Mouse (Mus musculus): Measurements from ENCODE around the gene Tnfrsf13c. TPM values are rescaled to one million over a fixed set of nuclear protein-coding genes. Genes with fewer than 3 reads are reported as not detected.

Gene Tnfrsf13c
- polyA plus RNA-seq, 1 experiment from 2014 or later: not detected

DNA sequence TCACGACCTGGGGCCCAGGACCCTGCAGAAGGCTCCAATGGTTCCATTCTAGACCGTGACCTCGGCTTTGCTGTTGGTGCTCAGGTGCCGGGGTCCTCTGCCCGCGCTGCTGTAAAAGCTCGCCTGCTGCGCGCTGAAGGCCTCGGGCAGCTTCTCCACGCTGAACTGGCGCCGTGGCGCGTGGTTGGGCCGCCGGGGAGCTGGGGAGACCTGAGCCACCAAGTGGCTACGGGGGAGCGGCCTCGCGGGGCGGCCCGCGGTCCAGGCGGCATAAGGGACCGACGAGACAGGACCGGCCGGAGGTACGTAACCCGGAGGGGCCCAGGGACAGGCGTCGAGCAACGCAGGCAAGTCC lies 17.1 kb downstream of the Tnfrsf13c start:
- no peak for ATAC-seq (ENCODE audit: insufficient number of reproducible peaks, insufficient read depth, low FRiP score, low TSS enrichment, low read depth)
- Histone ChIP-seq H3K27me3 (peaks cover 79% of the 10 kb centered on the region), H3K4me2 (peak overlapping the region; percentile 36), H3K36me3 (peaks cover 49% of the 10 kb centered on the region), H3K9me3 (no peaks in the 10 kb centered on the region), H3K27ac (no peak overlapping the region), H3K4me1 (replicated peaks) (peaks cover 27% of the 10 kb centered on the region), H3K4me3 (replicated peaks) (peak overlapping the region; percentile 18), H3K9ac (replicated peaks) (no peak overlapping the region; the same call in 1 of the 2 replicates)
- WGBS: 6% methylated on average over 34 of the region's 34 CpGs

DNA sequence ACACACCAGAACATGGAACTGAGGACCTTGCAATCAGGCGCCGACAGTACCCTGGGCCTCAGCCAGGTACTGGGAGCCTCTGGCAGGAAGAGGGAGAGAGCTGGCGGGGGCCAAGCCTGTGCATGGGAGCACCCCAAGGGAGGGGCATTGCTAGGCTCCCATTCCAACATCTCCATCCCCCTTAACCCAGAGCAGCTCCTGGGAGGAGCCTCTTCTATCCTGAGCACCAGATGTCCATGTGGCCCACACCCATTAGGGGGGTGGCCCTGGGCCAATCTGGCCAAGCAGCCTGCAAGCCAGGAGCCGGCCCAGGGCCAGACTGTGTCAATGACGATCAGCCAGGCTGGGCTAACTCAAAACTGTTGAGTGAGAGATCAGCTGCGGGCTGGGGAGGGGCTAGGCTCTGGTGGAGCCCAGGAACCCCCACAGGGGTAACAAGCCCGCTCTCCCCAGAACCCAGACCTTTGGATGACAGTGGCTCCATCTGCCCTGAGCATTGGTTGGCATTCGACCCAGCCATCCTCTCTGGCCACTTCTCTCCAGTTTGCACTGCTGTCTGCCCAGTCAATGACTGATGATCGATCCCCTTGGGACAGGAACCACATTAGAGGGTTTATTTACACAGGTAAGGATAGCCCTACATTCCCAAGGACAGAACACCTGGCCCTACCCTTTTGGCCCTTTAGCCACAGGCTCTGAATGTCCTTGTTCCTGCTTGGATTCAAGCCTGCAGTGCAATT lies 17.6 kb downstream of the Tnfrsf13c start:
- peaks cover 54% of the 10 kb centered on the region for H3K36me3 ChIP-seq
- ATAC-seq (ENCODE audit: insufficient number of reproducible peaks, insufficient read depth, low FRiP score, low TSS enrichment, low read depth): no peak
- no peak overlapping the region for H3K27ac ChIP-seq
- H3K9me3 ChIP-seq: no peaks in the 10 kb centered on the region
- peak overlapping the region; percentile 18; the same call in 1 of the 2 replicates for H3K4me3 ChIP-seq (replicated peaks)
- peaks cover 73% of the 10 kb centered on the region for H3K27me3 ChIP-seq
- H3K4me1 ChIP-seq (replicated peaks): peaks cover 21% of the 10 kb centered on the region
- WGBS: 53% methylated on average over 9 of the region's 9 CpGs
- H3K4me2 ChIP-seq: 0 out of 2 replicates have a peak overlapping the region, but pooled peaks have one; percentile 36
- peak overlapping the region; percentile 4; the same call in 1 of the 2 replicates for H3K9ac ChIP-seq (replicated peaks)

DNA sequence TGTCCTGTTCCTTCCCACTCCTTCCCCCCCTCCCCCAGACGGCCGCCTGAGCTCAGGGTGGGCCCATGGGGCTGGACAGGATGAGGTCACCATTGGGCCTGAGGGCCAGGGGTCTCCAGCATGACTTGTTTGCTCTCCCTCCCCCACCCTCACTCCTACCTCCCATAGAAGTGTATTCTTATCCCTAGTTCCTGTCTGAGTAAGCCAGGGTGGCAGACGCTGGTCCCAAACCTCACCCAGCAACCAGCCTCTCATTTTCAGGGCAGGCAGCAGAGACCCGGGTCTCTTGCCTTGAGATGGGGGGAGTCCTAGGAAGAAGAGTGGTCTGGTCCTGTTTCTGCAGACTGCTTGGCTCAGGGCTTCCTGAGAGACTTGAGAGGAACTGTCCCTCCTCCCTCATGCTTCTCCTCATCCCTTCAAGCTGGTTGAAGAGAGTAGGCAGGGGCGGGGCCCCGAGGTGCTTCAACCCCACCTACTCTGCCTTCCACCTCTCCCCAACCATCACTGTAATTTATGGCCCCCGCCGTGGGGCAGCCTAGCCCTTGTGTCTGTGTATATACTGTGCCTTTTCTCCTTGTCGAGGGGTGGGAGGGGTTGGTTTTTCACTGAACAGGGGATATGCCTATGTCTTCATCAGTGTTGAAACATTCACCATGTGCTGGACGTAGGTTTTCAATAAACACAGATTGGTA lies 19.3 kb downstream of the Tnfrsf13c start:
- Histone ChIP-seq H3K27ac (no peak overlapping the region), H3K36me3 (peaks cover 70% of the 10 kb centered on the region), H3K4me3 (replicated peaks) (no peak overlapping the region), H3K9me3 (no peaks in the 10 kb centered on the region), H3K4me1 (replicated peaks) (peaks cover 18% of the 10 kb centered on the region), H3K4me2 (no peak overlapping the region), H3K9ac (replicated peaks) (no peak overlapping the region), H3K27me3 (peaks cover 56% of the 10 kb centered on the region)
- ATAC-seq (ENCODE audit: insufficient number of reproducible peaks, insufficient read depth, low FRiP score, low TSS enrichment, low read depth): no peak
- WGBS: 55% methylated on average over 10 of the region's 10 CpGs

DNA sequence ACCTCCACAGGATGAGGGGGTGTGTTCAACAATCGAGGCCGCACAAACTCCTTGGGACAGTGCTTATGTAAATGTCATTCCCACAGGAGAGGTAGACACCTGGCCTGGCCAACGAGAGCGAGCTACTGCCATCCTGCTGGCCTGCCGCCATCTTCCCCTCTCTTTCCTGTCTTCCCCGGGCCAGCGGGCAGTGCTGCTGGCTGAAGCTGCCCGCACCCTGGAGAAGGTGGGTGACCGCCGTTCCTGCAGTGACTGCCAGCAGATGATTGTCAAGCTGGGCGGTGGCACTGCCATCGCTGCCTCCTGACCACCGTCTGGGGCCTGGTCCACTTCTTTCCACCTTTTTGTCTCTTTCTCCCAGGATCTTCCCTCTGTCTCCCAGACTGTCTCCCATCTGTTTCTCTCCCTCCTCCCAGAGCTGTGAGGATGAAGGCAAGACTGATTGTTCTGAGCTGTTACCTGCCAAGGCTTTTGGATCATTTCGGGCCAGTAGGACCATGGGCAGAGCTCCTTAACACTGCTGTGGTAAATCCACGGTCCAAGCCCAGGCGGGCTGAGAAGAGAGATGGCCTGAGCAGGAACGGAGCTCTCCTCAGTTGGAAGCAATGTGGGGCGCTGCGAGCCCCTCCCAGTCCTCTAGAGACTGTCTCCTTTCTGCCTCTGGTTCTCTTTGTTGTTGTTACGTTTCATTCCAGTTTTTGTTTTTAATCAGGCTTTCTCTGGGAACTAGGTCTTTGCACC lies 20.4 kb downstream of the Tnfrsf13c start:
- no peak for ATAC-seq (ENCODE audit: insufficient number of reproducible peaks, insufficient read depth, low FRiP score, low TSS enrichment, low read depth)
- 89% methylated on average over 20 of the region's 20 CpGs for WGBS
- H3K27me3 ChIP-seq: peaks cover 46% of the 10 kb centered on the region

DNA sequence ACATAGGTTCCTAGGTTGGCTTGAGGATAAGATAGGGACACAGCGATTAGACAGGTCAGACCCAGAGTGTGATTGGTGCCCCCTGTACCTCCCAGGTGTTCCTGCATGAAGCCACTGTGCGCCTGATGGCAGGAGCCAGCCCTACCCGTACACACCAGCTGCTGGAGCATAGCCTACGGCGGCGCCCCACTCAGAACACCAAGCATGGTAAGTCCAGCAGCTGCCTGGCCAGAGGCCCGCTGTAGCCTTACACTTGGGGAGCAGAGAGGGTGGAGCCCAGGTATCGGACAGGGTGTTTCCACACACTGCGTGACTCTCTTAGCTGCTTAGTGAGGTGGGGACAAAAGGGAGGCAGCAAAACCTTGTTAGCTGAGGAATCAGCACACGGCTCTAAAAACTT lies 21.1 kb downstream of the Tnfrsf13c start:
- Histone ChIP-seq H3K9me3 (no peaks in the 10 kb centered on the region), H3K9ac (replicated peaks) (no peak overlapping the region), H3K4me3 (replicated peaks) (no peak overlapping the region), H3K4me2 (no peak overlapping the region), H3K27me3 (peaks cover 39% of the 10 kb centered on the region), H3K4me1 (replicated peaks) (peaks cover 18% of the 10 kb centered on the region), H3K27ac (no peak overlapping the region), H3K36me3 (peaks cover 84% of the 10 kb centered on the region)
- ATAC-seq (ENCODE audit: insufficient number of reproducible peaks, insufficient read depth, low FRiP score, low TSS enrichment, low read depth): no peak
- WGBS: 95% methylated on average over 10 of the region's 10 CpGs

More for the DNA sequence above, 20.4 kb downstream of the Tnfrsf13c start:
- Histone ChIP-seq H3K27ac (no peak overlapping the region), H3K4me2 (no peak overlapping the region), H3K9ac (replicated peaks) (no peak overlapping the region), H3K4me3 (replicated peaks) (no peak overlapping the region), H3K4me1 (replicated peaks) (peaks cover 18% of the 10 kb centered on the region), H3K9me3 (no peaks in the 10 kb centered on the region), H3K36me3 (peaks cover 81% of the 10 kb centered on the region)

DNA sequence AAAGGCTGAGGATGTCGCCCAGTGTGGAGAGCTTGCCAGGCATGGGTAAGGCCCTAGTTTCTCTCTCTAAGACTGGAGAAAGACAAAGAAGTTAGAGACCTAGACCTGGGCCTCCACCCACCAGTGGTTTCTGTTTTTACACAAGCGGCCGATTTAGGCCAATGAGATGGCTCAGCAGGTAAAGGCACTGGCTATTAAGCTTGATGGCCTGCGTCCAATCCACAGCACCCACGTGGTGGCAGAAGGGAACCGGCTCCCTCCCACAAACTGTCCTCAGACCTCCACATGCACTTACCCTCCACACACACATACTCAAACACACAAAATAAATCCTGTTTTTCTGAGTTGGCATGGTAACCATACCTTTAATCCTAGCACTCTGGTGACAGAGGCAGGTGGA lies 22.1 kb downstream of the Tnfrsf13c start:
- no peak overlapping the region for H3K4me2 ChIP-seq
- peaks cover 29% of the 10 kb centered on the region for H3K27me3 ChIP-seq
- 85% methylated on average over 6 of the region's 6 CpGs for WGBS
- no peak overlapping the region for H3K9ac ChIP-seq (replicated peaks)
- no peak overlapping the region for H3K4me3 ChIP-seq (replicated peaks)
- peaks cover 12% of the 10 kb centered on the region for H3K4me1 ChIP-seq (replicated peaks)
- ATAC-seq (ENCODE audit: insufficient number of reproducible peaks, insufficient read depth, low FRiP score, low TSS enrichment, low read depth): no peak
- H3K36me3 ChIP-seq: peaks cover 94% of the 10 kb centered on the region
- no peaks in the 10 kb centered on the region for H3K9me3 ChIP-seq
- no peak overlapping the region for H3K27ac ChIP-seq

DNA sequence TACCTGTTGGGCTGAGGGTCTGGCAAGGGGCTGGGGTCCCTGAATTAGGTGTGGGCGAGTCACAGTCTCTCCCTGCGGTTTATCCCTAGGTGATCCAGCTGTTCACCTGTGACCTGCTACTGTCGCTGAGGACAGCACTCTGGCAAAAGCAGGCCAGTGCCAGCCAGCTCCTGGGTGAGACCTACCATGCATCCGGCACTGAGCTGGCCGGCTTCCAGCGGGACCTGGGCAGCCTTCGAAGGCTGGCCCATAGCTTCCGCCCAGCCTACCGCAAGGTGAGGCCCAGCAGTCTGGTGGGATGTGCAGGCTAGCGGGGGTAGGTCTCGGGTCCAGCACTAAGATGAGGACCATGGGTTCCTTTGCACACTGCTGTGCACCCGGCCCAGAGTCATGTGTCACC lies 24.6 kb downstream of the Tnfrsf13c start:
- Histone ChIP-seq H3K27me3 (peaks cover 4% of the 10 kb centered on the region; the same call in 1 of the 2 replicates), H3K27ac (no peak overlapping the region), H3K9ac (replicated peaks) (no peak overlapping the region), H3K4me1 (replicated peaks) (no peaks in the 10 kb centered on the region), H3K4me2 (no peak overlapping the region), H3K4me3 (replicated peaks) (no peak overlapping the region), H3K36me3 (peaks cover 99% of the 10 kb centered on the region), H3K9me3 (no peaks in the 10 kb centered on the region)
- WGBS: 88% methylated on average over 12 of the region's 12 CpGs
- ATAC-seq (ENCODE audit: insufficient number of reproducible peaks, insufficient read depth, low FRiP score, low TSS enrichment, low read depth): no peak

DNA sequence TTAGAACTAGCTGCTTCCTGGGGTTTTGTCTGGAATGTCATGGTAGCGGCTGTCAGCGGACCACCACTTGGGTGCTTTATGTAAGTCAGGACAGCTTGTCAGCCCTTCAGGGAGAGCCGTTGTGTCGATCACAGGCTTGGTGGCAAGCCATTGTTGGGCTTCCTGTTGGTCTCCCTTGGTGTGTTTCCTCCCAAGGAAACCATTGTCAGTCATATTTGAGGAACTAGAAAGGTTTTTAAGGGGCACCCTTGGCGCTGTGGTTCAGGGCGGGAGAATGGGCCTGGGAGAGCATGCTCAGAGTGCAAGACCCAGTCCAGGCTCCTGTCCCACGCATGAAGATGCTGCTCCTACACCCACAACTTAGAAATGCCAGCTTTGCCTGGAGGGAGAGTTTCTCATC lies 25.8 kb downstream of the Tnfrsf13c start:
- Histone ChIP-seq H3K4me3 (replicated peaks) (no peak overlapping the region), H3K4me1 (replicated peaks) (no peaks in the 10 kb centered on the region), H3K9me3 (no peaks in the 10 kb centered on the region), H3K36me3 (peaks cover 99% of the 10 kb centered on the region), H3K4me2 (no peak overlapping the region), H3K27me3 (no peaks in the 10 kb centered on the region), H3K9ac (replicated peaks) (no peak overlapping the region), H3K27ac (no peak overlapping the region)
- 97% methylated on average over 7 of the region's 7 CpGs for WGBS
- ATAC-seq (ENCODE audit: insufficient number of reproducible peaks, insufficient read depth, low FRiP score, low TSS enrichment, low read depth): no peak

DNA sequence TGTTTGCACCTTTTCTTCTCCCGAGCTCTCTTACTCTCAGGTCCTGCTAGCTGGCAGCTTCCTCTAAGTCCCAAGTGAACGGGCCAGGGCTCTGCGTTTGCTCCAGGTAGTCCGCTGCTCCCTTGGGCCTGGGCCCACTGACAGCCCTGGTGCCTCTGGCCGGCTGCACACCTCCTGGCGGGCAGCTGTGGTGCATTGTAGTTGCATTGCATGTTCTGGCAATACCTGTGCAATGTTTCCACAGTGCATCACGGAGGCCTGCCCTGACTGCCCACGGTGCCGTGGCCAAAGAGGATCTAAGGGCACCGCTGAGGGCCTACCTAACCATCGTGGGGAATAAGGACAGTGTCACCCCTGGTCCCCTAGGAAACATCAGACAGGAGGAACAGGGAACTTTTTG lies 26.2 kb downstream of the Tnfrsf13c start:
- Histone ChIP-seq H3K9ac (replicated peaks) (no peak overlapping the region), H3K9me3 (no peaks in the 10 kb centered on the region), H3K4me2 (no peak overlapping the region), H3K36me3 (peaks cover 99% of the 10 kb centered on the region), H3K27me3 (no peaks in the 10 kb centered on the region), H3K4me1 (replicated peaks) (no peaks in the 10 kb centered on the region), H3K4me3 (replicated peaks) (no peak overlapping the region), H3K27ac (no peak overlapping the region)
- 93% methylated on average over 11 of the region's 11 CpGs for WGBS
- ATAC-seq (ENCODE audit: insufficient number of reproducible peaks, insufficient read depth, low FRiP score, low TSS enrichment, low read depth): no peak

DNA sequence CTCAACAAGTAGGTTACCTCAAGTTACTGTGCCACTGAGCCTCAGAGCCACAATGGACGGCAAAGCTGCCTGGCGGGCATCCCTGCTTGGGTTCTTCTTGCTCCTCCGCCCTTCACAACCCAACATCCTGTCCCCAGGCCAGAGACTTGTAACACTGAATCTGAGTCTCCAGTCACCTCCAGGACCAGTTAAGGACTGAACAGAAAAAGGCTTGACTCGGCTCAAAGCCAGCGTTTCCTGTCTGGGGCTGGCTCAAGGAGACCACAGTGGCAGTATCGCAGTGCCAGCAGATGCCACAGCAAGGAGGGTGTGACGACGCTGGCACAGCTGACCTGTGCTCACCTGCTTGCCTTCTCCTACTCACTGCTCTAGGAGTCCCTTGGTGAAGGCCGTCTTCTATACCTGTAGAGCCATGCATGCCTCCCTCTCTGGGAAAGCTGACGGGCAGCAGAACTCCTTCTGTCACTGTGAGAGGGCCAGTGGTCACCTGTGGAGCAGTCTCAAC lies 26.9 kb downstream of the Tnfrsf13c start:
- Histone ChIP-seq H3K27ac (no peak overlapping the region), H3K36me3 (peaks cover 99% of the 10 kb centered on the region), H3K27me3 (no peaks in the 10 kb centered on the region), H3K4me2 (no peak overlapping the region), H3K4me1 (replicated peaks) (no peaks in the 10 kb centered on the region), H3K9ac (replicated peaks) (no peak overlapping the region), H3K4me3 (replicated peaks) (no peak overlapping the region), H3K9me3 (no peaks in the 10 kb centered on the region)
- ATAC-seq (ENCODE audit: insufficient number of reproducible peaks, insufficient read depth, low FRiP score, low TSS enrichment, low read depth): no peak
- 93% methylated on average over 10 of the region's 10 CpGs for WGBS

DNA sequence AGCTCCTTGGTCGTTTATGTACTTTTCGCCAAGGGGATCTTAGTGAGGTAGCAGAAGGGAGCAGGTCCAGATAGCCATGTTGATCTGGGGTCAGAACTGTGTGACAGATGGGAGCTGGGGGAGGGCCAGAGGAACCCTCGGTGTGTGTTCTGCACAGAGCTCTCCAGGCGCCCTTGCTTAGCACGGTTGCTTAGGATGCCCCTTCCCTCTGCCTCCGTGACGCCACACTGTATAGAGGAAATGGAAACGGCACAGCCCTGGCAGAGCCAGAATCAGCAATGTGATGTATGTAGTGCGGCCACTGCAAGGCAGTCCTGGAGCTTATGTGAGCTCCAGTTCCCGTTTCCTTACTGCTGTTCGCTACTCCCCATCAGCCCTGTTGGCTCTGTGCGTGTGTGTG lies 27.9 kb downstream of the Tnfrsf13c start:
- no peak overlapping the region for H3K4me2 ChIP-seq
- no peak for ATAC-seq (ENCODE audit: insufficient number of reproducible peaks, insufficient read depth, low FRiP score, low TSS enrichment, low read depth)
- H3K4me3 ChIP-seq (replicated peaks): no peak overlapping the region
- H3K4me1 ChIP-seq (replicated peaks): no peaks in the 10 kb centered on the region
- H3K36me3 ChIP-seq: peaks cover 99% of the 10 kb centered on the region
- no peaks in the 10 kb centered on the region for H3K9me3 ChIP-seq
- no peak overlapping the region for H3K27ac ChIP-seq
- no peak overlapping the region for H3K9ac ChIP-seq (replicated peaks)
- 95% methylated on average over 12 of the region's 12 CpGs for WGBS
- no peaks in the 10 kb centered on the region for H3K27me3 ChIP-seq

All from limb, embryonic 12.5 days (tissue).